Mouse (Mus musculus) kidney, embryonic 14.5 days (tissue): ENCODE data around the gene Ginm1. TPM values are rescaled to one million over a fixed set of nuclear protein-coding genes. Genes with fewer than 3 reads are reported as not detected.

Source experiments
- ATAC-seq: fragments of 200-750 bp; cut with Nextera tagmentation; 2 replicates; pipeline ENCODE4 v1.8.0; 2017; ENCODE audit warnings: moderate number of reproducible peaks, mild to moderate bottlenecking, moderate TSS enrichment, moderate library complexity; ENCODE audit not compliant: low FRiP score, low TSS enrichment
- H3K27ac ChIP-seq: fragments of 300-500 bp; sonication (generic); 2 replicates; pipeline ENCODE4 v1.5.1; 2014; ENCODE audit warnings: low read depth, mild to moderate bottlenecking, low read length, moderate library complexity, mixed read lengths
- H3K27me3 ChIP-seq: fragments of 300-500 bp; sonication (generic); 2 replicates; pipeline ENCODE4 v1.6.1; 2014; ENCODE audit warnings: mild to moderate bottlenecking, low read length; ENCODE audit not compliant: control insufficient read depth, insufficient read depth
- H3K36me3 ChIP-seq: fragments of 300-500 bp; sonication (generic); 2 replicates; pipeline ENCODE4 v1.6.1; 2014; ENCODE audit warnings: low read length, mixed read lengths; ENCODE audit not compliant: control insufficient read depth, insufficient read depth
- H3K4me1 ChIP-seq: fragments of 300-500 bp; sonication (generic); 2 replicates; pipeline ENCODE4 v1.6.1; 2014; ENCODE audit warnings: low read length, mixed read lengths; ENCODE audit not compliant: control insufficient read depth, insufficient read depth
- H3K4me2 ChIP-seq: fragments of 300-500 bp; sonication (generic); replicated peaks from 2 replicates; pipeline ENCODE4 v1.6.1; 2014; ENCODE audit warnings: low read depth, mild to moderate bottlenecking, low read length
- H3K4me3 ChIP-seq: fragments of 300-500 bp; sonication (generic); 2 replicates; pipeline ENCODE4 v1.5.1; 2014; ENCODE audit warnings: mild to moderate bottlenecking, low read length
- H3K9ac ChIP-seq: fragments of 300-500 bp; sonication (generic); 2 replicates; pipeline ENCODE4 v1.6.1; 2014; ENCODE audit warnings: low read depth, mild to moderate bottlenecking, low read length, moderate library complexity
- H3K9me3 ChIP-seq: fragments of 300-500 bp; sonication (generic); 2 replicates; pipeline ENCODE4 v1.6.1; 2016; ENCODE audit warnings: low read length; ENCODE audit not compliant: control insufficient read depth
- WGBS: fragments of 180-500 bp; shearing (Covaris S2); extraction: QIAGEN DNeasy Blood & Tissue Kit; methylation state at CpG from one replicate; pipeline ENCODE4 v1.1.7; 2014; 5-methylcytosine and 5-hydroxymethylcytosine counted together
- polyA plus RNA-seq: library from polyadenylated mRNA; unstranded; fragments of >200 nt; fragmentation: Nextera tagmentation; extraction: Ambion mirVana; gene quantifications from 2 replicates; pipeline ENCODE4 v1.2.1, GENCODE M21; 2014

The Ginm1 gene
- 74.1 and 84.3 TPM in 2 replicates for polyA plus RNA-seq

GRCm38 (mm10) chr10:7792751-7793385, at the start of gene Ginm1, which contains the start of gene Ppil4:
TSS of gene Ginm1 (minus strand) at chr10:7792824.
TSS of gene Ppil4 (plus strand) at chr10:7792891.
- under 1% methylated on average over 52 of the region's 52 CpGs for WGBS
- H3K9ac ChIP-seq: peak within 1 kb of the TSS; percentile 83

GRCm38 (mm10) chr10:7841571-7842080, 49.0 kb upstream of the Ginm1 start:
- Histone ChIP-seq H3K27me3 (no peaks in the 10 kb centered on the region), H3K9me3 (no peaks in the 10 kb centered on the region), H3K36me3 (no peaks in the 10 kb centered on the region), H3K4me2 (no peak overlapping the region), H3K4me1 (no peaks in the 10 kb centered on the region), H3K27ac (no peak overlapping the region), H3K9ac (no peak overlapping the region), H3K4me3 (no peak overlapping the region)
- WGBS: 67% methylated on average over 14 of the region's 14 CpGs
- ATAC-seq: no peak

More at GRCm38 (mm10) chr10:7792751-7793385, at the start of gene Ginm1, which contains the start of gene Ppil4:
- Histone ChIP-seq H3K4me1 (peaks cover 12% of the 10 kb centered on the region; the same call in 1 of the 2 replicates), H3K36me3 (peaks cover 29% of the 10 kb centered on the region; the same call in 1 of the 2 replicates), H3K27me3 (no peaks in the 10 kb centered on the region), H3K4me2 (peak within 1 kb of the TSS; percentile 78), H3K9me3 (no peaks in the 10 kb centered on the region), H3K27ac (no peak within 1 kb of the TSS), H3K4me3 (peak within 1 kb of the TSS; percentile 85)
- ATAC-seq: peak; percentile 95

GRCm38 (mm10) chr10:7840785-7841184, 48.2 kb upstream of the Ginm1 start:
- Histone ChIP-seq H3K9me3 (no peaks in the 10 kb centered on the region), H3K4me2 (no peak overlapping the region), H3K36me3 (no peaks in the 10 kb centered on the region), H3K4me3 (no peak overlapping the region), H3K4me1 (no peaks in the 10 kb centered on the region), H3K27me3 (no peaks in the 10 kb centered on the region), H3K27ac (no peak overlapping the region), H3K9ac (no peak overlapping the region)
- 67% methylated on average over 3 of the region's 3 CpGs for WGBS
- ATAC-seq: no peak

GRCm38 (mm10) chr10:7840353-7840733, 47.7 kb upstream of the Ginm1 start:
- Histone ChIP-seq H3K36me3 (no peaks in the 10 kb centered on the region), H3K9me3 (no peaks in the 10 kb centered on the region), H3K27me3 (no peaks in the 10 kb centered on the region), H3K4me3 (no peak overlapping the region), H3K27ac (no peak overlapping the region), H3K9ac (no peak overlapping the region), H3K4me2 (no peak overlapping the region), H3K4me1 (no peaks in the 10 kb centered on the region)
- 86% methylated on average over 2 of the region's 2 CpGs for WGBS
- no peak for ATAC-seq

- Histone ChIP-seq H3K36me3 (no peaks in the 10 kb centered on the region), H3K27ac (no peak overlapping the region), H3K9me3 (no peaks in the 10 kb centered on the region), H3K4me1 (no peaks in the 10 kb centered on the region), H3K4me2 (no peak overlapping the region), H3K27me3 (no peaks in the 10 kb centered on the region), H3K4me3 (no peak overlapping the region), H3K9ac (no peak overlapping the region)
- no peak for ATAC-seq
- 91% methylated on average over 22 of the region's 22 CpGs for WGBS
Observed at GRCm38 (mm10) chr10:7839551-7840352, 47.1 kb upstream of the Ginm1 start.

- 77% methylated on average over 5 of the region's 5 CpGs for WGBS
- no peak overlapping the region for H3K4me2 ChIP-seq
- H3K4me1 ChIP-seq: no peaks in the 10 kb centered on the region
Observed at GRCm38 (mm10) chr10:7838874-7839421, 46.3 kb upstream of the Ginm1 start.

GRCm38 (mm10) chr10:7838036-7838435, 45.4 kb upstream of the Ginm1 start:
- no peak overlapping the region for H3K4me3 ChIP-seq
- ATAC-seq: no peak
- no peaks in the 10 kb centered on the region for H3K9me3 ChIP-seq
- H3K27me3 ChIP-seq: no peaks in the 10 kb centered on the region
- H3K9ac ChIP-seq: no peak overlapping the region
- no peaks in the 10 kb centered on the region for H3K36me3 ChIP-seq
- WGBS: 89% methylated on average over 8 of the region's 8 CpGs
- H3K4me2 ChIP-seq: no peak overlapping the region
- H3K4me1 ChIP-seq: no peaks in the 10 kb centered on the region
- H3K27ac ChIP-seq: no peak overlapping the region

More at GRCm38 (mm10) chr10:7838874-7839421, 46.3 kb upstream of the Ginm1 start:
- Histone ChIP-seq H3K27me3 (no peaks in the 10 kb centered on the region), H3K9ac (no peak overlapping the region), H3K36me3 (no peaks in the 10 kb centered on the region), H3K27ac (no peak overlapping the region), H3K9me3 (no peaks in the 10 kb centered on the region), H3K4me3 (no peak overlapping the region)
- ATAC-seq: no peak

GRCm38 (mm10) chr10:7837446-7837845, 44.8 kb upstream of the Ginm1 start:
- no peak overlapping the region for H3K27ac ChIP-seq
- WGBS: 92% methylated on average over 8 of the region's 8 CpGs
- ATAC-seq: no peak
- H3K9me3 ChIP-seq: no peaks in the 10 kb centered on the region
- H3K4me3 ChIP-seq: no peak overlapping the region
- no peak overlapping the region for H3K9ac ChIP-seq
- no peaks in the 10 kb centered on the region for H3K36me3 ChIP-seq
- H3K27me3 ChIP-seq: no peaks in the 10 kb centered on the region
- H3K4me2 ChIP-seq: no peak overlapping the region
- peaks cover 2% of the 10 kb centered on the region; the same call in 1 of the 2 replicates for H3K4me1 ChIP-seq
